Mouse (Mus musculus) Patski (cell line): ENCODE measurements around the gene Ctnnbip1. TPM values are rescaled to one million over a fixed set of nuclear protein-coding genes. Genes with fewer than 3 reads are reported as not detected.

Experiments used
- ATAC-seq: fragments of 100-300 bp; one replicate; pipeline ENCODE4 v1.8.0; 2021
- CTCF ChIA-PET: fragments of 350-600 bp; sonication (Branson Sonifier 250); formaldehyde crosslinking; loops from one replicate; lab custom pipeline; 2022; ENCODE audit warnings: inconsistent platforms; lab: Charles Lee
- POLR2A ChIA-PET: fragments of 350-600 bp; sonication (Branson Sonifier 250); formaldehyde crosslinking; loops from one replicate; lab custom pipeline; 2022; ENCODE audit warnings: antibody characterized with exemption, inconsistent platforms; lab: Charles Lee
- DNase-seq: peaks from one replicate; pipeline ENCODE4 v3.0.0-alpha.2; 2011; ENCODE audit warnings: low read depth, low spot score
- H3K27me3 ChIP-seq: fragments of 371-371 bp; one replicate; pipeline ENCODE4 v1.5.1; 2021
- CTCF ChIP-seq: fragments of 100-300 bp; IDR thresholded peaks from one replicate; pipeline ENCODE4 v1.5.1; 2021
- in situ Hi-C: fragments of 300-500 bp; cut with MboI; formaldehyde crosslinking; loops from 3 replicates; pipeline ENCODE4 v1.11.1; 2018; ENCODE audit warnings: low pct_unique_long_range_greater_than_20kb, mixed read lengths
- polyA plus RNA-seq: library from polyadenylated mRNA; unstranded; gene quantifications from one replicate; pipeline ENCODE4 v1.2.3, GENCODE M21; 2021

The Ctnnbip1 gene
- 17.3 TPM for polyA plus RNA-seq

DNA sequence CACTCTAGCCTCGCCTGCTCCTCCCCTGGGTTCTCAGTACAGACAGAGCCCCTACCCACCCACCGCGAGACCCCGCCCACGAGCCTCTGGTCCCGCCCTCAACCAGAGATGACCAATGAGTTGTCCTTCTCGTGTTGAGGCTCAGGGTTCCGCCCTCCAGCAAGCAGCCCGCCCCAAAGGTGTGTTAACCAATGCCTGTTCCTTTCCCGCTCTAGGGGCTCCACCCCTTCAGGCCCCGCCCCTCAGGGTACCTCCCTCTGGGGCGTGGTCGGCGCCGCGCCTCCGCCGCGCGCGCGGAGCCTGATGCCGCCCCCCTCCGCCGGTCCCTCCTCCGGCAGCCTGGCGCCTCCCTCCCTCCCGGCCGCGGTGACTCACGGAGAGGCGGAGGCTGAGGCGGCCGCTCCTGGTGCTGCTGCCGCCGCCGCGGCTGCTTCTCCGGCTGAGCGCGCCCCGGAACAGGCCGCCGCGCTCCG is at the start of gene Ctnnbip1:
Ctnnbip1 (plus strand) TSS at position 369 of the 473 bp plus-strand sequence.
- CTCF ChIA-PET: no interaction called here
- no peak for TF ChIP-seq CTCF
- no peaks in the 10 kb centered on the region for H3K27me3 ChIP-seq
- peak; percentile 95 for ATAC-seq
- in situ Hi-C loops: no loop called here
- DNase-seq: peak; percentile 81
- POLR2A ChIA-PET: no interaction called here

DNA sequence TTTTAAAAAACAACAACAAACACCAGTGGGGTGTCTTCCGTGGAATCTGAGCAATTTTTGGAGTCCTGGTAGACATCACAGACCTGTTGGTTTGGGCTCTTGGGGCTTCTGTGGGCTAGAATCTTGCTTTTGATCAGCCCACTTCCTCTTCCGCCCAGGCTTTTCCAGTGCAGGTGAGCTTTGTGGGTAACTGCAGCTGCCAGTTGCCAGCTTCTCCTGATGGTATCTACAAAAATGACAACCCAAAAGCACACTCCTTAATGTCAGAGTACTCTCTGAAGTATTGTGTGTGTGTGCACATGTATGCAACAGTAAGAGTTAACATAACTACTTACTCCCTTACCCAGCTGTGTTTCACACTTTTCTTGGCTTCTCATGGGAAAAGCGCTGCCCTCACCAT is 48.5 kb upstream of the Ctnnbip1 start:
- ATAC-seq: no peak
- no peak for DNase-seq
- ChIA-PET POLR2A (no interaction called here), CTCF (no interaction called here)
- no peak for TF ChIP-seq CTCF
- in situ Hi-C loops: no loop called here
- H3K27me3 ChIP-seq: no peaks in the 10 kb centered on the region

DNA sequence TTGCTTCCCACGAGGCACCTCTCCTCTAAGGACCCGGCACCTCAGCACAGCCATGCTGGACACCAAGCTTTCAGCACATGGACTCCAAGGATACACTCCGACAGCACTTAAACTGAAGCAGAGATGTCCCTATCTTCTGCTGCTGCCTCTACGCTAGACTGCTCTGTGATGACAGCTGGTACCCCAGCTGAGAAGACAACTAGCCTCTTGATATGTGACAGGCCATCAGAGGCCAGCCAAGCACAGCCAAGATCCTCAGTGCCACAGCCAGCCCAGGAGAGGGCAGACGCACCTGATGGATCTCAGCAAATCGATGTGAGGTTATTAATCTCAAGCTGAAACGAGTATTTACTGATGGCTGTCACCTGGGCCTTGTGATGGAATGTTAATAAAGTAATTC is 42.9 kb upstream of the Ctnnbip1 start:
- ATAC-seq: no peak
- H3K27me3 ChIP-seq: no peaks in the 10 kb centered on the region
- in situ Hi-C loops: no loop called here
- ChIA-PET CTCF (interaction anchor here (1.1 kb wide), 1 partner anchor 12 kb away, joined by 3 read pairs; no protein-coding TSS in a partner anchor), POLR2A (interaction anchor here (0.9 kb wide), 1 partner anchor 117 kb away, joined by 3 read pairs; no protein-coding TSS in a partner anchor)
- no peak for DNase-seq
- no peak for TF ChIP-seq CTCF

DNA sequence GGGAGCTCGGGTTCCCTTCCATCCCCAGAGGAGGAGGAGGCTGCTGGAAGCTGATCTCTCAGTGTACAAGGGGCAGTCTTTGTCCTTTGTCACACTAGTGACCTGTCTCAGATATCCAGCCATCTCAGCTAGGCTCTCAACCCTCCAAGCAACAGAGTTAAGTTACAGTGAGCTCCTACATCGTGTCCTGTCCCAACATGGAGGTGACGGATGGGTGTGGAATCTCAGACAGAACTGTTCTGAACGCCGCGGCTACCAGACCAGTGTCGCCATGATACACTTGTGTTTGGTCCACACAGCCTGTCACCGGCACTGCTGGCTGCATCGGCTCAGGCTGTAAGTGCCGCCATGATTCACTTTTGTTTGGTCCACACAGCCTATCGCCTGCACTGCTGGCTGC is 41.0 kb upstream of the Ctnnbip1 start, which contains the start of gene Tmem274:
Tmem274 (plus strand) TSS at position 301 of the 400 bp plus-strand sequence.
- CTCF ChIA-PET: interaction anchor here (1.8 kb wide), 1 partner anchor 12 kb away, joined by 4 read pairs; no protein-coding TSS in a partner anchor
- H3K27me3 ChIP-seq: no peaks in the 10 kb centered on the region
- no peak for TF ChIP-seq CTCF
- POLR2A ChIA-PET: no interaction called here
- DNase-seq (no peak), ATAC-seq (no peak)
- in situ Hi-C loops: no loop called here

DNA sequence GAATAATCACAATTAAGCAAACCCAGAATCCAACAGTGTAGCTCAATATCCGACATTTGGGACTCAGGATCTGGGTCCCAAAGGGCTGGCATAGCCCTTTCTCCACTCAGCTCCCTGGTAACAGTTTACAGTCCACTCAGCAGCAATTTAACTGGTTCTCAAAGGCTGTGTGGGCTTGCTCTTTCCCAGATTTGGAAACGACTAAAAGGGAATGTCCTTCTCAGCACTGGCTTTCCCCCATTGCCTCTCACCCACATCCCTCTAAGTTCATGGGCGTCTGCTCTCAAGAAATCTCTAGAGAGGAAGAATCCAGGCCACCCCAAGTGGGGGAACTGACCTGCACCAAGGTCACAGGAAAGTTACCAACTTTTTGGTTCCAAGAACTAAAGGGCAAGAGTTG is 33.5 kb upstream of the Ctnnbip1 start:
- ChIA-PET POLR2A (no interaction called here), CTCF (no interaction called here)
- in situ Hi-C loops: no loop called here
- ATAC-seq: peak; percentile 31
- TF ChIP-seq CTCF: no peak
- peak; percentile 22 for DNase-seq
- H3K27me3 ChIP-seq: no peaks in the 10 kb centered on the region

DNA sequence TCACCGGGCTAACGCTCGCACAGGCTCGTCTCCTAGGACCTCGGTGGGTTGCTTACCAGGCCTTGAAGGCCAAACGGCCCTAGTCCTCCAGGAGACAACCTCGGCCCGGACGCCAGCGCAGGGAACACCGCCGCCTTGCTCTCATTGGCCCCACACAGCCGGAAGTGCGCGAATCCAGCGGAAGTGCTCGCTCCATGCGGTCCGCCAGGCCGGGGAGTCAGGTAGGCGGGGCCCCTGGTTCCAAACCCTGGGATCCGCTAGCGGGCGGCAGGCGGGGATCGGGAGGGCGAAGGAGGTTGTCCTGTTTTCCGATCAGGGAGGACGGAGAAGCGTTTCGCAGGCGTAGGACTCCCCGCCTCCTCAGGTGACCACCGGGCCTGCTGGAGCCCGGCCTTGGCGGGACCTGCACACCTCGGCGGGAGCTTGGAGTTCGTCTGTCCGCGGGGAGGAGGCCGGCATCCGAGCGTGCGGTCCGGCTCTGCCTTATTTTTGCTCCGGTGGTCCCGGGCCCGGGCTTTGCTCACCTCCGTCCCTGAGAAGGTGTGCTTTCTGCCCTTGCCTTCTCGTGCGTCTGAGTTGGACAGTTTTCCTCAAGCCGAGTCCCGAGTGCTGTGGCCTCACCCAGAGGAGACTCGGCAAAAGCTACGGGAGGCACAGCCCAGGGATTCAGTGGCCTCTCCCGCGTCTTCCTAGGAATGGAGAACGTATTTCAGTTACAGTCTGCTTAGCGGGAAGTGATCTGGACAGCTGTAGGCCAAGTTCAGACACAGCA is 32.8 kb upstream of the Ctnnbip1 start, which contains the start of the genes Nmnat1 and Lzic:
Nmnat1 (minus strand) TSS at position 150 of the 772 bp plus-strand sequence.
Lzic (plus strand) TSS at position 177 of the 772 bp plus-strand sequence.
- ATAC-seq (peak; percentile 60), DNase-seq (peak; percentile 74)
- POLR2A ChIA-PET: no interaction called here
- in situ Hi-C loops: no loop called here
- no peak for TF ChIP-seq CTCF
- H3K27me3 ChIP-seq: no peaks in the 10 kb centered on the region
- CTCF ChIA-PET: interaction anchor here (1.1 kb wide), 1 partner anchor 71 kb away, joined by 3 read pairs; no protein-coding TSS in a partner anchor

DNA sequence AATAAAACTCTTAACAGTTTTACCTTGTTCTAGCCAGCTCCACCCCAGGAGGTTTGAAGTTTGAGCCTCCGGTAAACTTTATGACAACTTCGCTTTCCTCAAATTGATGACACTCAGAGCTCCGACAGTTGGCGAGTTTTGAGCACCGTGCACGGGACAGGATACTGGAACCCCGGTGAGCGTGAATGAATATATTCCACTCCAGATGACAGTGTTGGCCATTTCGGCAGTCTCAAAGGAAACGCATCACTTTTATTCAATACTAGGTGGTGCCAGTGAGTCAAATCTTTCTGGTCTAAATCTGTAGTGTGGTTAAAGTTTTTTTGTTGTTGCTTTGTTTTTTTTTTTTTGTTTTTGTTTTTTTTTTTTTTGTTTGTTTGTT is 32.2 kb upstream of the Ctnnbip1 start:
- no peaks in the 10 kb centered on the region for H3K27me3 ChIP-seq
- ATAC-seq: no peak
- POLR2A ChIA-PET: no interaction called here
- no peak for TF ChIP-seq CTCF
- CTCF ChIA-PET: interaction anchor here (1.1 kb wide), 1 partner anchor 72 kb away, joined by 3 read pairs; no protein-coding TSS in a partner anchor
- DNase-seq: no peak
- in situ Hi-C loops: no loop called here

DNA sequence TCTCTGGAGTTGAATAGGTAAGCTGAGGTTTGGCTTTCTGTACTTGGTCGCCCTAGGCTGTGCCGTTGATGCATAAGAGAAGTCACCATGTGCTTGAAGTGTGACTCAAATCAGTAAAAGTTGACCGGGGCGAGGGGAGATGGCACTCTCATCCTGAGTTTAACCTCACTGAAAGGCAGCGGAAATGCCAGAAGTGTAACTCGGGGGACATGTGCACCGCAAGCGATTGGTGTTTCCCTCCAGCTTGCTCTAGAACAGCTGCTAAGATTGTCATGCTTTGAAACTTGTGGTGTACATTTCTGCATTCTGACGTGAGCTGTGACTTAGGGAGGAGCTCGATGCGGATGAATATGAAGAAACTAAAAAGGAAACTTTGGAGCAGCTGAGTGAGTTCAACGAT is 30.3 kb upstream of the Ctnnbip1 start:
- ChIA-PET CTCF (interaction anchor here (0.8 kb wide), 1 partner anchor 12 kb away, joined by 3 read pairs; no protein-coding TSS in a partner anchor), POLR2A (no interaction called here)
- ATAC-seq (no peak), DNase-seq (no peak)
- TF ChIP-seq CTCF: no peak
- H3K27me3 ChIP-seq: no peaks in the 10 kb centered on the region
- in situ Hi-C loops: no loop called here

DNA sequence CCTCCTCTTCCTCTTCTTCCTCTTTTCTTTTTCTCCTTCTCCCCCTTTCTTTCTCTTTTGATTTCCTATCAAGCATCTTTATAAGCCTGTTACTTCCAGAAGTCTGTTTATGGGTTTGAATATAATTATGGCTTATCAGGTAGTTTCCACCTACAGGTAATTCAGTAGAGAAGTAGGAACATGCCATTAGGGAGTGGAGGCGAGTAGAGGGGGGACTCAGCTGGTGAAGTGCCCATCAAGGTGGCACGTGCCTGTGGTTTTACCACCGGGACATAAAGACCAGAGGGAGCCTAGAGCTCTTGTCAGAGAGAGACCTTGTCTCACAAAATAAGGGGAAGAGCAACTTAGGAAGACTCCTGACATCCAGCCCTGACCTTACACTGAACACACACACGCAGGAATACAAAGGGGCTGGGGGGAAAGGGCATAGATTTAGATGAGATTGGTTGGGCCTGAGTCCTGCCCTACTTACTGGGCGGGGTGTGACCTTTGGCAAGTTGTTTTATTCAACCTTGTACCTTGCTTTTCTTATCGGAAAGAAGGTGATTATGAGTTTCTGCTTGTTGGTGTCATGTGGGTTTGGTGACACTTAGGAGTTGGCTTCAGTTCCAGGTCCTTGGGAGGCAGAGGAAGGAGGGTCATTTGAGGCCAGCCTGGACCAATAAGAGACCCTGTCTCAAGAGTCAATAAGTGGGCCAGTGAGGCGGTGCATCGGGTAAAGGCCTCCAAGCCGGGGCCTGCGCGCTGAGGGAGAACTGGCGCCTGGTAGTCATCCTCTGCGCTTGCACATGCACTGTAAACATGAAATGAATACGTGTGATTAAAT is 28.4 kb upstream of the Ctnnbip1 start:
- POLR2A ChIA-PET: no interaction called here
- no peak for DNase-seq

DNA sequence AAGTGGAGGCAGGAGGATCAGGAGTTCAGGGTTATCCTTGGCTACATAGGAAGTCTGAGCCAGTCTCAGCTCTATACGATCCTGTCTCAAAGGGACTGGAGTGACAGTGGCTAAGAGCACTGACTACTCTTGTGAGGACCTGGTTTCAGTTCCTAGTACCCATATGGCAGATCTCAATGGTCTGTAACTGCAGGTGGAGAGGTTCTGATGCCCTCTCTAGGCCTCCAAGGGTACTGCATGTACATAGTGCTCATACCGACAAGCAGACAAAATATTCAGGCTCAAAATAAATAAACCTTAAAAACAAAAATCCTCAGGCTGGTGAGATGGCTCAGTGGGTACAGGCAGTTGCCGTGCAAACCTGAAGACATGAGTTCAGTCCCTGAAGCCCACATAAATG is 26.9 kb upstream of the Ctnnbip1 start:
- no peak for ATAC-seq
- in situ Hi-C loops: loop anchor here (5.0 kb wide), 1 partner anchor 41 kb away; no protein-coding TSS in a partner anchor
- no peak for TF ChIP-seq CTCF
- CTCF ChIA-PET: no interaction called here
- no peaks in the 10 kb centered on the region for H3K27me3 ChIP-seq
- no peak for DNase-seq
- POLR2A ChIA-PET: no interaction called here

More for the DNA sequence above, 28.4 kb upstream of the Ctnnbip1 start:
- ATAC-seq: no peak
- in situ Hi-C loops: loop anchor here (5.0 kb wide), 1 partner anchor 43 kb away; no protein-coding TSS in a partner anchor
- no peaks in the 10 kb centered on the region for H3K27me3 ChIP-seq
- TF ChIP-seq CTCF: no peak
- CTCF ChIA-PET: no interaction called here
